Mouse (Mus musculus) gonadal fat pad, adult 2 months (tissue): ENCODE data around the gene Slc1a7. TPM values are rescaled to one million over a fixed set of nuclear protein-coding genes. Genes with fewer than 3 reads are reported as not detected.

Experiments used
- DNase-seq: peaks from one replicate; pipeline ENCODE4 v3.0.0-alpha.2; 2012; ENCODE audit warnings: low read depth
- polyA plus RNA-seq: library from polyadenylated mRNA; depleted of rRNA; stranded (reverse); fragments of >200 nt; gene quantifications from 2 replicates; pipeline ENCODE4 v1.2.3, GENCODE M21; 2012

The Slc1a7 gene
- polyA plus RNA-seq, 1 experiment: 0.19 TPM

DNA sequence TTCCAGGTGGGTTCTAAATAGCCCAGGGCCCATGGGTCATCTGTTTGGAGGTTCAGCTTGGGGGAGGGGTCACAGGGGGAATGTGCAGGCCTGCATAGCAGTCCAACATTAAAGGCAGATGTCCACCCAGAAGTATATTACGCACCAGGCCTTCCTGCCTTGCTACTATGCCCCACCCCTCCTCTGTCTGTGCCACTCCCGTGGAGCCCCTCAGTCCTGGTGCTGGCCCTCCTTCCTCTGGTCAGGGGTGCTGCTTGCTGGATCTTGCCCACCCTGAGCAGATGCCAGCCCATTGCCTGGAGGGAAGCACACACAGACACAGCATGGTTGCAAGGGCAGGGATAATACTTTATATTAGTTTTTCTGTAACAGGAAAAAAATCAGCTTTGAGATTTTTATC, 46.3 kb downstream of the Slc1a7 start:
- no peak for DNase-seq

DNA sequence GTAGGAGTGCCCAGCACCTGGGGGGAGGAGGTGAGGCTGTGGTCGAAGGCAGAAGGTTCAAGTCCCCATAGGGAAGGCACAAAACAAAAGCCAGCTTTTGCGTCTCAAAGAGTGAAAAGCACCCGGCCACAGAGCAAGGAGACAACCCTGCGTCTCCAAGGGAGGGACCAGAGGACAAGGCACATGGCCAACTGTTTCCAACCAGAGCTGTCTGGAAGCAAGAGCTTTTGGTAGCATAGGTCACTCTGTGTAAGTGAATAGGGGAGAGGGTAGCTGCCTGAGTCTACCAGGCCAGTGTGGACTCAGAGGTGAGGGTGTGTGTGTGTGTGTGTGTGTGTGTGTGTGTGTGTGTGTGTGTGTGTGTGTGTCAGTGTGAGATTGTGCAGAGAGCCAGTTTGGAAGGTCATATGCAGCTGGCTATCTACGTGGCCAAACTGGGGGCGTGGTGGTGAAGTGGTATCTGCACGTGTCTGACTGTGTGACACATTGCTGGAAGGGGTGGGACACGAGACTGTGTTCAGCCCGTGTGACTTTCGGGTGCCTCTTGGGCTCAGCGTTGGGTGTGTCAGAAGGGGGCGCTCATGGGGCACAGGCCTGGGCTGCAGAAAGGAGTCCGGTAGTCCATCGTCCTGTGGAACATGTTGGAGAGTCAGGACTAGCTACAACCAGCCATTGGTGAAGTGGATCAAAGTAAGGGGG, 47.1 kb downstream of the Slc1a7 start:
- no peak for DNase-seq

DNA sequence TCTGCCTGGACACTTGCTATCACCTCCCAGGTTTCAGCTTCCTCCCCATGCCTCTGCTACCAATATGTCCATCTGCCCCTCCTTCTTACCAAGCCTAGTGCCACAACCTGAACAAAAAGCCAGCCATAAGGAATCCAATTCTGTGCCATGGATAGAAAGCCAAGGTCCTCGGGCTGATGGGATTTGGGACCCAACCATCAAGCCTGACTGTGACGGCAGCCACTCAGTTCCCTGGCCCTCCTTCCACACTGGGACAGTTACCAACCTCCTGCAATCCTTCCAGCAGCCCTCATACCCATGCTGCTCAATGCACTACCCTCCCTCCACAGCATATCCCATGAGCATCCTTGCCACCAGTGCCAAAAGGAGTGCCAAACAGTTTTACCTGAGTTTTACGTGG, 48.2 kb downstream of the Slc1a7 start:
- no peak for DNase-seq

DNA sequence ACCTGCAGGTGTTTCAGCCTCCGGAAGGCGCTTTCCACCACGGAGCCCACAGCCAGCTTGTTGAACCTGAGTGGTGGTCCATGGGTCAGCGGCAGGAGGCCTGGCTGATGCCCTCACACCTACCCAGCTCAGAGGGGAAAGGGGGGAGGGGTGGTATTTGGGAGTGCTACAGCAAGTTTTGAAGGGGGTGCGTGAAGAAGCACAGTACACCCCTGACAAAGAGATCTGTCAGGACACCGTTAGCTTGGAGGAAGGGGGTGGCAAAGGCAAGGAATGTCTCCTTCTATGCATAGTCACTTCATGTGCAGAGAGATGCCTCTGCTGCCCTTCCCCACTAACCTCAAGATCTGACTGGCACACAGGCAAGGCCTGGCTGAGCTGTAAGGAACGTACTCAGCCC, 49.7 kb downstream of the Slc1a7 start:
- DNase-seq: no peak

DNA sequence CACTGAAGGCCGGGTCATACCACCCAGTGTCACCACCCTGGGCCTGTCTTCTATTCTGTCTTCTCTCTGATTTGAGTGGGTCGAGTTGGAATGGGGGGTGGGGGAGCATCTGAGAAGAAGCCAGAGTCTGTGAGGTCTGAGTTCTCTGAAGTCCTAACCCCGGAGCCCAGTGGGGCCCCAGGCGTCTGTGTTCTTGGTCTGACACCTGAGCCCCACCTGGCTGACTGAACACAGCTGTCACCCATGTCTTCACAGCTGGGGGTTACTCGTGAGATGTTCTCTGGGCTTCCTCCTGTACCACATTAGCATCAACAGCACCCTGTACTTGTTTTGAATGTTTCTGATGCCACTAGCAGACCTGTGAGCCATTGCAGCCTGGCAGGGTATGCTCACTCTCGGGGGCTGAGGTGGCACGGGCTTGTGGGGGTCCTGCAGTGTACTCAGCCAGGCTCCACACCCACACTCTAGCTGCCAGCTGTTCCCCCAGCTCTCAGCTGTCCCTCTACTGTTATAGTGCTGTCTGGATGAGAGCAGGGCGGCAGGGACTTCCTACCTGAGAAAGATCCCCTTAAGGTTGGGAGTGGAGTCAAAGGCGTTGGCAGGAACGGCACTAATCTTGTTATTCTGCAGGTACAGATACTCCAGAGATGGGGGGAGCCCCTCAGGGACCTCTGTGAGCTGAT, 50.2 kb downstream of the Slc1a7 start:
- no peak for DNase-seq

DNA sequence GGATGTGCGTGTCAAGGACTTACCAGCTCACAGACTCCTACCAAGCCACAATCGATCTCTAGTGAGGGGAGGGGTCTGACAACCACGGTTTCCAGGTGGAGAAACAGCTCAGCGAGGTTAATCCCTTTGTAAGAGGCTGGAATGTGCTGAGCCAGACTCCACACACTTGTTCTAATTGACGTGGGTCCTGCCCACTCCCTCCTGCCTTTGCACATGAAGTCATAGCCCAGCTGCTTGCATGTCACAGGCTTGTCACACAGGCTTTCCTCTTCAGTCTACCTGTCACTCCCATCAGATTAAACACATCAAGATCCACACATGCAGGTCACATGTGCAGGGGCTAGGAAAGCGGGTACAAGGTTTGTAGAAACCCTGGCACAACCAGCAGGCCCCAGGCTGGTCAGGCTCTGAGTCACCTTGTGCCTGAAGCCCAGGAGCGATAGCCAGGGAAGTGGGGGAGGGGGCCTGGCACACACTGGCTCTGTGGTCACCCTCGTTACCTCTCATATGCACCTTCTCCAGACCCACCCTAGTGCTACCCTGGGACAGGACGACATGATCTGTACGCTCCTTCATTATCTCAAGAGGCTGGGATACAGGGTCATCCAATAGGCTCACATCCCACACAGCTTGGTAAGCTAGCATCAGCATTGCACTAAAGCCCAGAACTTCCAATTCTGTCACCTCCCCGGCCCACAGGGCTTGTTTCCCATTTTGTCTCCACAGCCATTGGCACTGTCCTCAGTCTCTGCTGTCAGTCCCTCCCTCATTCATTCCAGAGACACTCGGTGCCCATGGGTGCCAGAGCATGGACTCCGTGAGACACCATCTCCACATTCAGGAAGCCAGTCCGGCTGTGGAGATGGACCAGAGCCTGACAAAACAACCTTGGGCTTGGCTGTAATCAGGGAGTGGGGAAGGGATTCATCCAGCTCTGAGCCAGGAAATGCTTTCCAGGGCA, 51.1 kb downstream of the Slc1a7 start:
- no peak for DNase-seq

DNA sequence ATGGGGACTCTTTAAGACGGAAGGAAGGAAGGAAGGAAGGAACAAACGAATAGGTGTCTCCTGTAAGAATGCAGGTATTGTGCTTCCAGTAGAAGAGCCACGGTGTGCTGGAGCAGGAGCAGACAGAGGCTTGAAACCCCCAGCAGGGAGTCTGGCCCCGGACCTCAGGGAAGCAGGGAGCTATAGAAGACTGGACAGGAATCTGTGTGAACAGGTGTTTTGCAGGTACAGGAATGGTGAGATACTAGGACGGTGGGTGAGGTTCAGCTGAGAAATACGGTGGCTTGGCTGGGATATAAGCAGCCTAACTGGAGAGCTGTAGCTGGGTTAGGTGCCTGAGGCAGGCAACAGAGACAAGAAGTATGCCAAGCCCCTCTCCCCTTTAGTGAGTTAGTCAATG, 52.0 kb downstream of the Slc1a7 start:
- no peak for DNase-seq

DNA sequence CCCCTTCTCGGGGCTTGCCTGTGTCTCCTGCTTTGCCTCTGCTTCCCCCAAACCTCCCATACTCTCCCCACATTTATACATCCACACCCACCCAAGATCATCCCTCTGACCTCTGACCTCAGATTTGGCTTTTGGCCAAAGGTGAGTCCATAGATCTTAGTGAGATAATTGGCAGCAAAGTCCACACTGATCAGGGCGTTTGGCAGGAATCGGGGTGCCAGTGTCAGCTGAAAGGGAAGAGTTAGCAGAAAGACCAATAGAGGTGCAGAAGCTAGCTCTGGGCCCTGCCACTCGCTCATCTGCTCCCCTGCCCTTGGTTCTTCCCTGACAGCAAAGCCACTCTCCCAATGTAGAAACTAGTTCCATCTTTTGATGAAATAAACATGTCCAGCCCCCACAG, 55.1 kb downstream of the Slc1a7 start:
- DNase-seq: no peak

DNA sequence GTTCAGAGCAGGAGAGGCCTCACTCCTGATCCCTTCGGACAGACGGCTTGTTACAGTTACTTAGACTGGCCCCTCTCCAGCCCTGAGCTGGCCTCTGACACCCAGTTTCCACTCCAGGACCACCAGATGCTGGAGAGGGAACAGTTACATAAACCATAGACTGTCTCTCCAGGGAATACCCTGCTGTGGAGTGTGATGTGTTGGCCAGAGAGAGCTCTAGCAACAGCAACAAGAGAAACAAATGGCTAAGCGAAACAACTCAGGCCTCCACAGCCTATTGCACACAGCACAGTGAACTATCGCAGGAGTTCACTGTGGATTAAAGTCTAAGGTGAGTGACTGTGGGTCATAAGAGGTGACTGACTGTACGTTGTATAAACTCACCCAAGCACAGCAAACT, 56.5 kb downstream of the Slc1a7 start:
- DNase-seq: no peak

DNA sequence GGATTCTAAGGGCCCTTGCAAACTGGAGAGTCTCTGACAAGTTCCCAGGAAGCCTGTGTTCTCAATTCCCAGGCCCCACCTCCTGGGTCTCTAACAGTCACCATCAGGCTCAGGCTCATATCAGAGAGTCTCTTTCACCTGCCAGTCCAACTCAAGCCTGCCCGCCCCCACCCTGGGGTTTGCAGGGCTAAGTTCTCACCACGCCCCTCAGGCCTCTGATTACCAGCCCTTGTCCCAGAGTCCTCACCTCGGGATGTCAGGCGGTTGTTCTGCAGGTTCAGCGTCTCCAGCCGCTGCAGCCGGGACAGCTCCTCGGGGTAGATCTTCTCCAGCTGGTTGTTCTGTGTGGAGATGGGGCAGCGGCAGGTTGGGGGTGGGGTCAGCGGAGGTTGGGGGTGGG, 57.1 kb downstream of the Slc1a7 start:
- DNase-seq: no peak

DNA sequence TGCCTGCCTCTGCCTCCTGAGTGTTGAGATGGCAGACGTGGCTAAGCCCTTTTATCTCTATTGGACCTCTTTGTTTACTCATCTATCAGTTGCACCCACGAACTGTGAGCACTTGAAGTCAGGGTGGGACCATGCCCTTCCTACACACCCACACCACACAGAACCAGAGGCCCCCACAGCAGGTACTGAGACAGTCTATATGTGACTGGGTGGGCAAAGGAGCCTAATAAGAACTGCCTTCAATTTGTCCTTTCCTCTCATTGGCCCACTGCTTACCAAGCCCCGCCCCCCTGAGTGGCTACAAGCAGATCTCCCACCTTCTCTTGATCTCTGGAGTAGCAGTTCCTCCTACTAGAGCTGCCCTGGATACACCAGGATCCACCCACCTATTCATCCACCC, 58.1 kb downstream of the Slc1a7 start:
- DNase-seq: no peak

DNA sequence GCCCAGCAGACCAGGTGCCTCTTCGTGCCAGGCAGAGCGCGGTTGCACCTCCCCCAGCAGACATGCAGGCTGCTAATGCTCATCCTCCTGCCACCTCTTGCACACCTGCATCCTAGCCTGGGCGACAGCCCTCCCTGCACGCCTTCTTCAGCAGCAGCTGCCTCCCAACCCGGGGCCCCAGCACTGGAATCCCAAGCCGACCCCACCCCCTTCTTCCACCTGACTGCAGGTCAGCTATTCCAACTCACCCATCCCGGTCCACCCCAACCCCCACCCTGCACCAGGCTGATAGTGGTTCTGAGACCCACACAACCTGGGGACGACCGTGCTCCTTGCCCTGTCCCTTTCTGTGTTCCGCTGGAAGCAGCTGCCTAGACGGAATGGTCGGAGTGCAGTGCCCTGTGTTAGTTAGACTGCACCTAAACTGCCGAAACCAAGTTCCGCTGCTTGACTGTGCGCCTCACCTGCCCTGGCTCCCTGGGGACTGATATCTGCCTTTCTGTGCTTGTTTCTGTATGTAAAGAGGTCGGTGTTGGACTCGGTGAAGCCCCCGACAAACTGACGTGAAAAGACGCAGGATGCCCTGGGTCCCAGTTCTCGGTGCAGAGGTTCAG, 62.9 kb downstream of the Slc1a7 start:
- no peak for DNase-seq

DNA sequence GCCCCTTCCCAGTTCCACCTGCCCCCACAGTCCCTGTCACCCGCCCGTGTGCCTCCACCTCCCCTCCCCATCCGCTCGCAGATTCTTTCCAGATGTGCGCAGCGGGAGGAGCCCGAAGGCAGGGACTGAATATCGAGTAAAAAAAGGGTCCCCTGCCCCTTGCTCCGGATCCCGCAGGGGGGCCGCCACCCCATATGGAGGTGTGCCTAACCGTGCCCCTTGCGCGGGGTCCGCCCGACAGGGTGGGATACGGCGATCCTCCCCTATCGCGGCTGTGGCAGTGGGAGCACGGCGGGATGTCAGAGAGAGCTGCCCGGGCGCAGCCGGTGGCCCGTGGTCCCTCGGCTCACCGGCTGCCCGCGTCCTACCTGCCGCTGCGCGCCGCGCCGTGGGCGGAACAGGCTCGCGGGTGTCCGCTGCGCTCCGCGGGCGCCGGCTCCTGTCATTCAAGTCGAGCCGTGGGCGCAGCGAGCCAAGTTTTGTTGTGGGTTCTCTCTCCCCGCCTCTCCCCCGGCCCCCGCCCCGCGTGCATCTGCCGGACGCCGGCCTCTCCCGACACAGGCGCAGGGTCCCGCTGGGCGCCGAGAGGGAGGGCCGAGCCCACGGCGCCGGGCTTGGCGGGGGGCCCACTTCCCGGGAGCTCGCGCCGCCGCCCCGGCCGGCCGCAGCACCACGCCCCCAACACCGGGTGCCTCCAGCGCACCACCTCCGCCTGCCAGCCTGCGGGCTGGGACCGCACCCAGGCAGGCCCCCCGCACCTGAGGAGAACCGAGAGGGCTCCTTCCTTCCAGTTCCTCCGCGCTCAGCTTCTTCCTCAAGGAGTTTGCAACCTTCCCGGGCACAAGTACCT, 63.6 kb downstream of the Slc1a7 start:
- DNase-seq: no peak

DNA sequence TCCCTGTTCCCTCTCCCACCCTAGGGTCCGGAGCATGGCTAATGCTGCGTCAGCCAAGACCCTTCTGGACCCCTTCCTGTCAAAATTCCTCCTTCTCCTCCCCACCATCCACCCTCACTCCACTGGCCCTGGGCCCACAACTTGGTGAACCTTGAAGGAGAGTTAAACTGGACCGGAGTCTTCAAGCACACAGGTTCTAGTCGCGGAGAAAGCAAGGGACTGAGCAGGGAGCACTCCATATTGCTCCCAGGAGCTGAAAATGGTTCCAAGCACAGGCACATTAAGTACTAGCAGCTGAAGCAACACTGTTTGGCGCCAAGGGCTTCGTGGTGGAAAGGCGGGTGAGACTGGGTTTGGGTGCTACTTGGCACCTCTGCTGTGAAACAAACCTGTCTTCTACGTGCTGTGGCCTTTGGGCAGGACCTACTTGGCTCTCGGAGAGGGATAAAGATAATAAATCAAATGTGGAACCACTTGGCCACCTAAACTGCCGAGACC, 64.3 kb downstream of the Slc1a7 start:
- peak; percentile 75 for DNase-seq

DNA sequence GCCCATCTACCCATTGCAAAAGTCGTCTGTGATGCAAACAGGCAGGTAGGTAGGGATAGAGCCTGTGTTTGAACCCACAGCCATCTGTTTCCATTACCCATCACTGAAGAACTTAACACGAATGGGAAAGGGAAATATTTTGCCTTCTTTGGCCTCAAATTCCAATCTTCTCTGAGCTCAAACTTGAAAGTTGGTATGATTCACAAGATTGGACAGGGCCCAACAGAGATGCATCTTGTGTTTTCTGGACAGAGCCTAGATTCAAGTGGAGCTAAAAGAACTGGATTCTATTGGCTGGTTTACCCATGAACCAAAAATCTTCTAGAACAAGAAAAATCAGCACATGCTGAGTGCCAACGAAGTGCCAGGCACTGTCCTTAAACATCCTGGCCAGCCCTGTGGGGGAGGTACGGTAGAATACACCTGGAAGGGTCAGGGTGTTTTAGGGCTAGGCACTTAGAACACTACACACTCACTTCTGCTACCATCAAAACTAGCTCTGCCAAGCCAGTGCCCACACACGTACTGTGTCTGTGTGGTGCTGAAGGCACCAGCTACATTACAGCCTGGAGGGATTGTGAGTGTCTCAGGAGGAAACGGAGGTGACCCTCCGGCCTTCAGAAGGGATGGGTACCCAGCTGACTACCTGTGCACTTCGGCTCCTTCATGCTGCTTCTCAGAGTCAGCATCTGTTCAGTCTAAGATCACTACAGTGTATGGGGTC, 65.1 kb downstream of the Slc1a7 start:
- DNase-seq: no peak

DNA sequence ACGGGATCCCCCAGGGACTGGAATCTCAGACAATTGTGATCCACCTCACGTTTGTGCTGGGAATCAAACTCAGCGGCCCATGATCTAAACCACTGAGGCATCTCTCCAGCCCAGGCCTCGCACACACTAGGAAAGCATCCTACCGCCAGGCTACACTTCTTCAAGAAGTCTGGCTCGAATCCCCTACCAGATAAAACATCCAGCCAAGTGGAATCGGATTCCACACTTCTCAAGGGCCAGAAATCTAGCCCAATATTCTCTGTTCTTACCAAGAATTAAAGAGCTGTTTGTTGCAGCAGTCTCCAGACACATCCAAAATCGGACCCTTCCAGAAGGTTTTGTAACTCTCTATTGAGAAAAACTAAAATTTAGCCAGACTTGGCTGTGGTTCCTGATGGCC, 68.9 kb downstream of the Slc1a7 start:
- DNase-seq: no peak

DNA sequence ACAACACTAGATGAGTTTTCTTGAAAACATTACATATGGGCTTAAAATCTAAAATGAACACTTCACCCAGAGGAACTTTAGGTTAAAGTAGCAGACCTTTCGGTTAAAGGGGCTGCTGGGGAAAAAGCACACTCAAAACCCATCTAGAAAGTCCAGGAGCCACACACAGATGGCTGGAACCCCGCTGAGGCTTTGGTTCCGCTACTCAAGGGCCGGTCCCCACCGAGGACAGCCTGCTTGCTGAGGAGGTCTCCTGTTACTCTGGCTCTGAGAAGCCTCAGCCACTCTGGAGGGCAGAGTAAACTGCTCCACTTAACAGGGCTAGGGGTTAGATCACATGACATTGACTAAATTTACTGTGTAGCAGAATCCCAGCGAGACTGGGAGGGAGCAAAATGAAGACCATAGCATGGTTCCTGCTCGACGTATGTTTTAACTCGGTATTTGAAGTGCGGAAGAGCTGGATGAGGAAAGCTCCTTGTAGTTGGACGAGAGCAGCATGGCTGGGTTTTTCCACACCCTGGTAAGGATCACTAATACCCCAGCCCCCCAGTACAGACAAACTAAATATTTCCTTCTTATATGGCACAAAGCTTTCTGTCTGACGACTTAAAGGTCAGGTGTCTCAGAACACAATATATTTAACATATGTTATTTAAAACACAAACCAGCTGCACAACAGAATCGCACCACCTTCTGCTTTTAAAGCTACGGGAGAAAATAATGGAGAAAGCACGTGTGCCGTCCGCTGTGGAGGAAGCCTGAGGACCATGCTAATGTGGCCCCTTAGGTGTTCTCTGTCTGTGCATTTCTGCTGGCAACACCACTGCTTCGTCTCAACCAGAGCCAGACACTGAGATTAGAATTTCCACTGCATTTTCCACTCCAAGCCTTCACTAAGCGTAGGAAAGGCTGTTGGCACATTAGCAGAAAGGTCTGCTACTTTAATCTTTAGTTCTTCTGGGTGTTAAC, 77.3 kb downstream of the Slc1a7 start:
- DNase-seq: no peak

DNA sequence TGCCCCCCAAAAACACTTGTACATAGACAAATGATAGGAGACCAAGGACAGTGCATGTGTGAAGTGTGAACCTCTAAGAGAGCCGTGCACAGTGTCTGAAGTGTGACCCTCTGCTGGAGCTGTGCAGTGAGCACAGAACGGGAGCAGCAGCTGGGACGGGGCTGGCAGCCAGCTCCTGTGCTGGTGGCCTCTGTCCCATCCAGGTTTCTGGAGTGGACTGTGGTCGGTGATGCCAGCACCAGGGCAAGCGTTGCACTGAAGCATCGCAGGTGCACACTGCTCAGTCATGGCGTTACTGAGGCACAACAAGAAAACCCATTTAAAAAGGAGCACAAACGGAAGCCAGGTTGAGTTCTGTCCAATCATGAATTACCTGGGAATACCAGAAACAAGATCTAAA, 78.0 kb downstream of the Slc1a7 start:
- DNase-seq: no peak

DNA sequence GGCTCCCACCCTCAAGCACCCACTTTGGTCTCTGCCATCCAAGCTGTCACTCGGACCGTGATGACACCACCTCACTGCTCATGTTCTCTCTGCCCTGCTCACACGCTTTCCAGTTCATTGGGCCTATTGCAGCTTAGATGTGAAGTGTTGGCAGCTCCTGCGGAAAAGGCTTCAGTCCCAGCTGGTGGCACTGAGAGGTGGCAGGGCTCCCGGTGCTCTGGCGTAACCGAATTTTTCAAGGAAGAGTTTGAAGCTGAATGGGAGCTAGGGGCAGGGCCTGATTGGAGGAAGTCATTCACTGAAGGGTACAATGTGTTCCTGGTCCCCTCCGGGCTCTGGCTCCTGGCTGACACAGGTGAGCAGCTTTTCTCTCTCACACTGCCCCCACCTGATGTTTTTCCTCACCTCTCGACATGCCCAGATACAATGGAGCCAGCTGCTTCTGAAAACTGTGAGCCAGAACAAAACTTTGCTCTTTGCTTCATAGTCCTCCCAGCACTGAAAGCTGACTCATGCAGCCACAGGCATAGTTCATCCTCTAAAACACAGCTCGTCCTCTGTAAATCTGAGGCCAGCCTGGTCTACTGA, 83.6 kb downstream of the Slc1a7 start:
- DNase-seq: no peak
